Mouse (Mus musculus): Measurements from ENCODE around the gene Sugt1. TPM values are rescaled to one million over a fixed set of nuclear protein-coding genes. Genes with fewer than 3 reads are reported as not detected.

Sugt1 gene
- polyA plus RNA-seq, 1 experiment from 2014 or later: 149 TPM

DNA sequence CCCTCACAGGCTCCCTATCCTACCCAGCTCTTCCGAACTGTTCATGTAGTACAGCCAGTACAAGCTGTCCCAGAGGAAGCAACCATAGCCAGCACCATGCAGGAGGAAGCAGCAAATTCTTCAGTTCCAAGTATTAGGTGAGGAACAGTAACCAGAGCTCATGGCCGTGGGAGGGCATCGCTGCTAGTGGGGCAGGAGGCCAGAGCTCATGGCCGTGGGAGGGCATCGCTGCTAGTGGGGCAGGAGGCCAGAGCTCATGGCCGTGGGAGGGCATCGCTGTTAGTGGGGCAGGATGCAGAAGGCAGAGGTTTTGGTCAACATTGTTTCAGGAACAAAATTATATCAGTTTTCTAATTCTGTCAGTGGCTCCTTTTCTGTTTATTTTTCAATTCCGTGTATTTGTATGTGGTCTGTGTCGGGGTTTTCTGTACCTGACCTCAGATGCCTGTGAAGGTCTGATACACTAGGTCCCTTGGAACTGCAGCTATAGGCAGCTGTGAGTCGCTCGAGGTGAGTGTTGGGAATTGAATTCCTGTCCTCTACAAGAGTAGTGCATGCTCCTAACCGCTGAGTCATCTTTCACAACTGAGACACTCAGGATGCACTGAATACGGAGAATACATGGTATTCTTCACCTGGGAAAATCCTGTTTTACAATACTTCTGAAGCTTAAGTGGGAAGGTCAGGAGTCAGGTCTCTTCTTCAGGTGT is 13.9 kb upstream of the Sugt1 start:
- no peak overlapping the region for H3K4me2 ChIP-seq (ENCODE audit: low read length)
- no peaks in the 10 kb centered on the region for H3K4me1 ChIP-seq (ENCODE audit: control insufficient read depth, insufficient read depth, low read length)
- peaks cover 3% of the 10 kb centered on the region; the same call in 1 of the 2 replicates for H3K36me3 ChIP-seq (ENCODE audit: control insufficient read depth, insufficient read depth, low read length)
- DNase-seq (ENCODE audit: low spot score) (no peak), ATAC-seq (no peak)
- H3K27ac ChIP-seq (ENCODE audit: low read depth, low read length): no peak overlapping the region
- no peak overlapping the region for H3K9ac ChIP-seq (ENCODE audit: low read length)
- 92% methylated on average over 13 of the region's 13 CpGs for WGBS
- no peaks in the 10 kb centered on the region for H3K27me3 ChIP-seq (replicated peaks; ENCODE audit: control insufficient read depth, insufficient read depth, low read length)
- no peaks in the 10 kb centered on the region for H3K9me3 ChIP-seq (replicated peaks; ENCODE audit: control insufficient read depth, low read length)
- H3K4me3 ChIP-seq (ENCODE audit: low read depth, low read length): no peak overlapping the region

DNA sequence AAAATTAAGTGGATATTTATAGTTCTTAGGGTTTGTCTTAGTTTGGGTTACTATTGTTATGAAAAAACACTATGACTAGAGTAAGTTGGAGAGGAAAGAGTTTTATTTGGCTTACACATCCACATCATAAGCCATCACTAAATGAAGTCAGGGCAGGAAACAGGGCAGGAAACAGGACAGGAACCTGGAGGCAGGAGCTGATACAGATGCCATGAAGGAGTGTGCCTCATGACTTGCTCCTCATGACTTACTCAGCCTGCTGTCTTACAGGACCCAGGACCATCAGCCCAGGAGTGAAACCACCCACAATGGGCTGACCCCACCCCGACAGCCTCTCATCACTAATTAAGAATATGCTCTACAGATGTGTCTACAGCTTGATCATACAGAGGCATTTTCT is 13.1 kb upstream of the Sugt1 start:
- Histone ChIP-seq H3K27ac (ENCODE audit: low read depth, low read length) (no peak overlapping the region), H3K27me3 (replicated peaks; ENCODE audit: control insufficient read depth, insufficient read depth, low read length) (no peaks in the 10 kb centered on the region), H3K4me1 (ENCODE audit: control insufficient read depth, insufficient read depth, low read length) (no peaks in the 10 kb centered on the region), H3K4me3 (ENCODE audit: low read depth, low read length) (no peak overlapping the region), H3K9ac (ENCODE audit: low read length) (no peak overlapping the region), H3K36me3 (ENCODE audit: control insufficient read depth, insufficient read depth, low read length) (peaks cover 3% of the 10 kb centered on the region; the same call in 1 of the 2 replicates), H3K9me3 (replicated peaks; ENCODE audit: control insufficient read depth, low read length) (no peaks in the 10 kb centered on the region), H3K4me2 (ENCODE audit: low read length) (no peak overlapping the region)
- DNase-seq (ENCODE audit: low spot score): no peak
- WGBS: 89% methylated on average over 1 of the region's 1 CpGs
- no peak for ATAC-seq

DNA sequence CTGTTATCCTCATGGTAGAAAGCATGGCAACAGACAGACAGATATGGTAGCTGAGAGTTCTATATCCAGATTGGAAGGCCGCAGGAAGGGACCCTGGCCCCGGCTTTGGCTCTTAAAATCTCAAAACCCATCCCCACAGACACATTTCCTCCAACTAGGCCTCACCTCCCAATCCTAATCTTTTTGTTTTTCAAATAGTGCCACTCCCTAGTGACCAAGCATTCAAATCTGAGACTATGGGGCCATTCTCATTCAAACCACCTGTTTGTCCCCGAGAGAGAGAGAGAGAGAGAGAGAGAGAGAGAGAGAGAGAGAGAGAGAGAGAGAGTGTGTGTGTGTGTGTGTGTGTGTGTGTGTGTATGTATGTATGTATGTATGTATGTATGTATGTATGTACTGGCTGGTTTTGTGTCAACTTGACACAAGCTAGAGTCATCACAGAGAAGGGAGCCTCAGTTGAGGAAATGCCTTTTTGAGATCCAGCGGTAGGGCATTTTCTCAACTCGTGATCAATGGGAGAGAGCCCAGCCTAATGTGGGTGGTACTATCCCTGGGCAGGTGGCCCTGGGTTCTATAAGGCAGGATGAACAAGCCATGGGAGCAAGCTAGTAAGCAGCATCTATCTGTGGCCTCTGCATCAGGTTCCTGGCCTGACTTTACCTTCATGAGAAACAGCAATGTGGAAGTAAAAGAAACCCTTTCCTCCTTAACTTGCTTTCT is 3.8 kb upstream of the Sugt1 start:
- H3K27ac ChIP-seq (ENCODE audit: low read depth, low read length): no peak overlapping the region
- peaks cover 10% of the 10 kb centered on the region for H3K4me1 ChIP-seq (ENCODE audit: control insufficient read depth, insufficient read depth, low read length)
- ATAC-seq (no peak), DNase-seq (ENCODE audit: low spot score) (no peak)
- no peak overlapping the region for H3K4me2 ChIP-seq (ENCODE audit: low read length)
- 86% methylated on average over 5 of the region's 5 CpGs for WGBS
- no peak overlapping the region for H3K4me3 ChIP-seq (ENCODE audit: low read depth, low read length)
- H3K27me3 ChIP-seq (replicated peaks; ENCODE audit: control insufficient read depth, insufficient read depth, low read length): no peaks in the 10 kb centered on the region
- H3K36me3 ChIP-seq (ENCODE audit: control insufficient read depth, insufficient read depth, low read length): 0 out of 2 replicates have a peak, but pooled peaks cover 6% of the 10 kb centered on the region
- H3K9me3 ChIP-seq (replicated peaks; ENCODE audit: control insufficient read depth, low read length): no peaks in the 10 kb centered on the region
- H3K9ac ChIP-seq (ENCODE audit: low read length): no peak overlapping the region

DNA sequence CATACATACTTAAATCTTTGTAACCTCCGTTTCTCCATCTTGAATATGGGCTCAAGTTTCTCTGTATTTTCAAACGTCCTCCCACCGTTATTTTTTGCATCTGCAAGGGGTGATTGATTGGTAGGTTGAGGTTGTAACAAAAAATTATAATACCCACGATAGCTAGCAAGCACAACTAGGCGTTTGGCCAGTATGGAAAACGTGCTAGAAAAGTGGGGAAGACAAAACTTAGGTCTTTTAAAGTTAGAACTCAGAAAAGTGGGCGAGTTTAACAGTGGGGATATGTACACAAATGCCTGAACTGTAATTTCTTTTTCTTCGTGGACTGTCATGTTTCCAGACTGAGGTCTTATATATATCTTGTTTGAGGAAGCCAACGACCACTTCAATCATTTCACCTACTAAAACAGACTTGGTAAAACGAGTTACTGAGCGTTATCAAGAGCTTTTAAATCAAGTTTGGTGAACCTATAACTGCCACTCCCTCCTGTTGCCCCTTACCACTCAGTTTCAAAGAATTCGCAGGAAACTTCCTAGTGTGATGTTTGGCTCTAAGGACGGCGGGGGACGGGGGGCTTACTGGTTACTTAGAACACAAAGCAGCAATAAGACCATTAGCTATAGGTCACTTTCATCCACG is 872 bp upstream of the Sugt1 start:
- ATAC-seq (no peak), DNase-seq (ENCODE audit: low spot score) (no peak)
- H3K4me3 ChIP-seq (ENCODE audit: low read depth, low read length): peak overlapping the region; percentile 59
- H3K27ac ChIP-seq (ENCODE audit: low read depth, low read length): peak overlapping the region; percentile 96
- no peaks in the 10 kb centered on the region for H3K9me3 ChIP-seq (replicated peaks; ENCODE audit: control insufficient read depth, low read length)
- H3K36me3 ChIP-seq (ENCODE audit: control insufficient read depth, insufficient read depth, low read length): no peaks in the 10 kb centered on the region
- peak overlapping the region; percentile 53 for H3K4me2 ChIP-seq (ENCODE audit: low read length)
- peak overlapping the region; percentile 60; the same call in 1 of the 2 replicates for H3K9ac ChIP-seq (ENCODE audit: low read length)
- no peaks in the 10 kb centered on the region for H3K27me3 ChIP-seq (replicated peaks; ENCODE audit: control insufficient read depth, insufficient read depth, low read length)
- WGBS: 39% methylated on average over 16 of the region's 16 CpGs
- H3K4me1 ChIP-seq (ENCODE audit: control insufficient read depth, insufficient read depth, low read length): peaks cover 17% of the 10 kb centered on the region

DNA sequence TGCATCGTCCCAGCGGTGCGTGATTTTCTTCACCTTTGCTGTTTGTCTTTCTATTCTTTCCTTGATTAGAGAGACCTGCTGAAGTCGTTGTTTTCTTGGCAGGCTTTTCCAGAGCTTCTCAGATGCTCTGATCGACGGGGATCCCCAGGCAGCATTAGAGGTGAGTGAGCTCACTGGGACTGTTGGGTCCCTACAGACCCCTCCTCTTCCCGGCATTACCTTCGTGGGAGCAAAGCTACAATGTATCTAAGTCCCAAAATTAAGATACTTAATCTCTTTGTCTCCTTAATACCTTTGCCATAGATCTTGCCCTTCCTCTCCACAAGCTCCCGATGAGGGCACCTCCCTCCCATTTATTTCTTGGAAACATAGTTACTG is 350 bp downstream of the Sugt1 start:
- H3K9me3 ChIP-seq (replicated peaks; ENCODE audit: control insufficient read depth, low read length): no peaks in the 10 kb centered on the region
- peak; percentile 43 for ATAC-seq
- H3K4me3 ChIP-seq (ENCODE audit: low read depth, low read length): peak overlapping the region; percentile 59
- no peak for DNase-seq (ENCODE audit: low spot score)
- H3K36me3 ChIP-seq (ENCODE audit: control insufficient read depth, insufficient read depth, low read length): no peaks in the 10 kb centered on the region
- H3K4me2 ChIP-seq (ENCODE audit: low read length): peak overlapping the region; percentile 59
- peak overlapping the region; percentile 96 for H3K27ac ChIP-seq (ENCODE audit: low read depth, low read length)
- no peaks in the 10 kb centered on the region for H3K27me3 ChIP-seq (replicated peaks; ENCODE audit: control insufficient read depth, insufficient read depth, low read length)
- H3K4me1 ChIP-seq (ENCODE audit: control insufficient read depth, insufficient read depth, low read length): peaks cover 17% of the 10 kb centered on the region
- peak overlapping the region; percentile 60 for H3K9ac ChIP-seq (ENCODE audit: low read length)
- under 1% methylated on average over 9 of the region's 9 CpGs for WGBS

DNA sequence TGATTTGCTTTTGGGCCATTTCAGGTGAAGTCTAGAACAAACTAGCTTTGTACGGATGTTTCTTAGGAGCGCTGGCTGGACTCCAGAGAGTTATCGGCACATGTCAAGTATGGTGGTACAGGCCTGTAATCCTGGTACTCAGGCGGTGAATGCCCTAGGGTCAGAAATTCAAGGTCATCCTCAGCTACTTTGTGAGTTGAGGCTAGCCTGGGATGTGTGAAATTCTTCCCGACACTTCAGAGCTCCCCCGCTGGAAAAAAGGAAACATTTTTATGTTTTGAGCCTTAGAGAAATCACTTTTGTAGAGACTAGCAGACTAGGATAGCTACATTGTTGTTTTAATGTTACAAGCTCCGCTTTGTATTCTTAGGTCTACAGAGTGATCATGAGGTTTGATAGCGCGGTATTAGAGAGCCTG is 1.1 kb downstream of the Sugt1 start:
- 91% methylated on average over 9 of the region's 9 CpGs for WGBS
- H3K4me1 ChIP-seq (ENCODE audit: control insufficient read depth, insufficient read depth, low read length): peaks cover 17% of the 10 kb centered on the region
- peak overlapping the region; percentile 59 for H3K4me3 ChIP-seq (ENCODE audit: low read depth, low read length)
- no peak overlapping the region for H3K27ac ChIP-seq (ENCODE audit: low read depth, low read length)
- peak overlapping the region; percentile 60; the same call in 1 of the 2 replicates for H3K9ac ChIP-seq (ENCODE audit: low read length)
- ATAC-seq (no peak), DNase-seq (ENCODE audit: low spot score) (no peak)
- no peaks in the 10 kb centered on the region for H3K36me3 ChIP-seq (ENCODE audit: control insufficient read depth, insufficient read depth, low read length)
- H3K4me2 ChIP-seq (ENCODE audit: low read length): peak overlapping the region; percentile 59
- no peaks in the 10 kb centered on the region for H3K9me3 ChIP-seq (replicated peaks; ENCODE audit: control insufficient read depth, low read length)
- H3K27me3 ChIP-seq (replicated peaks; ENCODE audit: control insufficient read depth, insufficient read depth, low read length): no peaks in the 10 kb centered on the region

DNA sequence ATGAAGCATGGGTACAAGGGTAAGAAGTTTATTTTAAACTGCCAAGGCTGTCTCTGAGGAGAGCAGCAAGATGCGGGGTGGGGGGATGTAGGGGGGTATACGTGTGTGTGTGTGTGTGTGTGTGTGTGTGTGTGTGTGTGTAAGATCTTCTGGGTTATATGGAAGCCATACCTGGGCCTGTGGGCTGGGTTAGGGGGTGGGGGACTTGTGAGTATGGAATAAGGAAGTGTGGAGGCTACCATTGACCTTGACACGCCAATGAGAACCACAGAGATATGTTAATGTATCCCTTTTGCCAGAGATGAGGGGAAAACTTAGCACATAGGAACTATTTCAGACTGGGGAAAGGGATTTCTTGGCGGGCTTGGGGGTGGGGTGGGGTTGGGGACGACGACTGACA is 1.9 kb downstream of the Sugt1 start:
- WGBS: 90% methylated on average over 6 of the region's 6 CpGs
- Histone ChIP-seq H3K27me3 (replicated peaks; ENCODE audit: control insufficient read depth, insufficient read depth, low read length) (no peaks in the 10 kb centered on the region), H3K9me3 (replicated peaks; ENCODE audit: control insufficient read depth, low read length) (no peaks in the 10 kb centered on the region), H3K9ac (ENCODE audit: low read length) (no peak overlapping the region), H3K4me1 (ENCODE audit: control insufficient read depth, insufficient read depth, low read length) (peaks cover 17% of the 10 kb centered on the region), H3K4me2 (ENCODE audit: low read length) (0 out of 2 replicates have a peak overlapping the region, but pooled peaks have one; percentile 59), H3K36me3 (ENCODE audit: control insufficient read depth, insufficient read depth, low read length) (0 out of 2 replicates have a peak, but pooled peaks cover 4% of the 10 kb centered on the region), H3K4me3 (ENCODE audit: low read depth, low read length) (no peak overlapping the region), H3K27ac (ENCODE audit: low read depth, low read length) (no peak overlapping the region)
- ATAC-seq: no peak
- no peak for DNase-seq (ENCODE audit: low spot score)

DNA sequence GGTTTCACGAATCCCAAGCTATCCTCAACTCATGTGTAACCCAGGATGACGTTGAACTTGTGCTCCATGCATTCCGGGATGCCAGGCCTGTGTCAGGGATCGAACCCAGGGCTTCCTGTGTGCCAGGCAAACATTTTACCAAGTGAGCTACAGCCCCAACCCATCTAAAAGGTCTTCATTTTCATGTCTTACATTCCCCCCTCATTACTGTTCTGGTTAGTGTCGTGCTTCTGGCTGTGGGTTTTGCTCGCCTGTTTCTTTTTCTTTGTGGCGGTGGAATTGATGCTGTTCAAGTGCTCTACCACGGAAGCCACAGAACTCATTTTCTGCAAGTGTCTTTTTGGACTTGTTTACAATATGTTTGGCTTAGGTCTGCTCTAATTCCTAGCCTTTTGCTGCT is 3.4 kb downstream of the Sugt1 start:
- 92% methylated on average over 8 of the region's 8 CpGs for WGBS
- Histone ChIP-seq H3K9me3 (replicated peaks; ENCODE audit: control insufficient read depth, low read length) (no peaks in the 10 kb centered on the region), H3K27me3 (replicated peaks; ENCODE audit: control insufficient read depth, insufficient read depth, low read length) (no peaks in the 10 kb centered on the region), H3K4me2 (ENCODE audit: low read length) (no peak overlapping the region), H3K4me1 (ENCODE audit: control insufficient read depth, insufficient read depth, low read length) (peaks cover 17% of the 10 kb centered on the region), H3K27ac (ENCODE audit: low read depth, low read length) (no peak overlapping the region), H3K4me3 (ENCODE audit: low read depth, low read length) (no peak overlapping the region), H3K36me3 (ENCODE audit: control insufficient read depth, insufficient read depth, low read length) (peaks cover 17% of the 10 kb centered on the region), H3K9ac (ENCODE audit: low read length) (no peak overlapping the region)
- DNase-seq (ENCODE audit: low spot score) (no peak), ATAC-seq (no peak)
